Mouse (Mus musculus) olfactory bulb, adult 2 months (tissue): ENCODE data around the gene Zfp710.

Source experiments
- CTCF ChIP-seq: fragments of 200-500 bp; IDR thresholded peaks from 2 replicates; pipeline ENCODE4 v1.5.1; 2012; ENCODE audit warnings: low read depth, mild to moderate bottlenecking, low read length, moderate library complexity; ENCODE audit not compliant: insufficient read depth
- POLR2A ChIP-seq: fragments of 200-500 bp; IDR thresholded peaks from 2 replicates; pipeline ENCODE4 v1.6.1; 2012; ENCODE audit warnings: mild to moderate bottlenecking, low read depth, low read length, moderate library complexity; ENCODE audit not compliant: insufficient read depth

DNA sequence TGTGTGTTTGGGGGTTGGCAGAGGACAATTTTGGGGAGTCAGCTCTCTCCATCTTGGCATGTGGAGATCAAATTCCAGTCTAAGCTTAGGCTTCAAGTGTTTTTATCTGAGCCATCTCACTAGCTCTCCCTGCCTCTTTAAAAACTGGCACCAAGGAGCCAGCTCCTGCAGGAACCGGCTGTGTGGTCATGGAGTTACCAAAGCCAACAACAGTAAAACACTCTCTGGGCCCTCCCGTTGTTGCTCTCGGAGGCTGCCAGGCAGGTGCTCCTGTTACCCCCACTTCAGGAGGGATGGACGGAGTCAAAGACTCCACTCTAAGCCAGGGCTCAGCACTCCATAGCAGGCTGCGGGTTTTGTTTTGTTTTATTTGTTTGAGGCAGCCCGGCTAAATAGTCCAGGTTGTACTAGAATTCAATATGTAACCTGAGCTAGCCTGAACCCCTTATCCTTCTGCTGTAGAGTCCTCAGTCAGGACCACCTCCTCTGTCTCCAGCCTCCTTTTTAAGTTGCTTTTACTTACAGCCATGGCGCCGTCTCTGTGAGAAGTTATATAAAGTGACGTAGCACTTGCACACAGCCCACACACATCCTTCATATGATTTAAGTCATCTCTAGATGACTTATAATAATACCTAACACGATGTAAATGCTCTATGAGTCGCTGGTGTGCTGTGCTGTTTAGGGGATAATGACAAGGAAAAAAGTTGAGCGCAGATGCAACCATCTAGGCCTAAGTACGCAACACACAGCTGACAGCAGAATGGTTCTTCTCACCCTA lies 42.3 kb downstream of the Zfp710 start:
- no peak for TF ChIP-seq POLR2A
- TF ChIP-seq CTCF, result no peak
